Mouse (Mus musculus) megakaryocyte, adult 5-6 weeks (primary cell): ENCODE measurements around the gene Coq8a. TPM values are rescaled to one million over a fixed set of nuclear protein-coding genes. Genes with fewer than 3 reads are reported as not detected.

Experiments
- ATAC-seq: 2 replicates; pipeline ENCODE4 v1.8.0; 2016; ENCODE audit warnings: mild to moderate bottlenecking, inconsistent platforms; ENCODE audit not compliant: poor library complexity, severe bottlenecking
- total RNA-seq, 2 experiments: library from RNA; stranded (forward) in 1 of 2; stranded (reverse) in 1 of 2; fragments of 153-499, 151-499 nt in 1 of 2; fragments of 221-1000, 200-1000 nt in 1 of 2; gene quantifications; 2 replicates each; pipeline versions ENCODE4 v1.2.3 to v1.2.4; 2015 to 2017

The Coq8a gene
- total RNA-seq, 2 experiments from 2014 or later: 0.84 to 1.5 TPM

DNA sequence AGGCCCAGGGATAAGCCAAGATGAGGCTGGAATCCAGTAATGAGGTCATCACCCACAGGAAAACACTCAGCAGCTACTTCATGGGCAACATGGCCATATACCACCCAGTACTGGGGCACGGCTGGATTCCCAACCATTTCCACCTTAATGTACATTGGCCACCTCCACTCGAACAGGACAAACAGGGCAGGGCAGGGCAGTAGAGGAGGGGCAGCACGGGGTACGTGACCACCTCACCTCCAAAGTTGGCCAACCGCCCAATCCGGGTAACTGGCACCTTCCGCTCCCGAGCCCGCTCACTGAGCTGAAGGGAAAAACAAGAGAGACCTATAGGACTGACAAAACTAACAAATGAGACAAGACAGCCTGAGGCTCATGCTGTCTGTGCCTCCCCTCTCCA is 21.1 kb downstream of the Coq8a start:
- no peak for ATAC-seq

DNA sequence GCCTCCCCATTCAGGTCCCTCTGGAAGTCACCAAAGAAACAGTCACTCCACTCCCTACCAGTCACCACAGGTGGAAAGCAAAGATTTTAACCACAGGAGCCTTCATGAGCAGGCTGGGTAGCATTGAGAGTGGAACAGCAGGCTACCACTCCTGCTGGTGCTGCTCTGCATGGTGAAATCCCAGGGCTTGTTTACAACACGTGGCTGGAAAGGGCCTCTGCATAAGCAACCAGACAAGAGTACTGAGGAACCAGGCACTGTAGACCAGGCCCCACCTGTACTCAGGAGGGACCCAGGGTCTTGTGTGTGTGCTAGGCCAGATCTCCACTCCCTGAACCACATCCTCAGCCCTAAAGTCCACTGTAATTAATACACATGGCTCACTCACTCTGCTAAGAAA is 22.6 kb downstream of the Coq8a start:
- ATAC-seq: no peak

DNA sequence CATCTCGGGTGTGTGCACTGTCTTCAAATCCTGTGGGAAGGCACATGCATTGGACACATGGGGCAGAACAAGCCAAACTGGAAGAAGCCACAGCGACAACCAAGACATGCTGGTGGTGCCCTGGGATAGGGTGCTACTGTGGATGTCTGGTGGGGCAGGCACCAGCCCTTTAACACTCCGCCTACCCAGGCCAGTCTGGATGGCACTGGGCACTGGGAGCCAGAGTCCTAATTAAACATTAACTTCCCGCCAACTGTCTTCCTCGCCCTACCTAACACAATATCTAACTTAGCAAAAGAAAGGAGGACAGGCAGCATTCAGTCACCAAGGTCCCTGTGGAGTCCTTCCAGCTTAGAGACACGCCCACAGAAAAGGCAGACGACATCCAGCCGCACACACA is 23.8 kb downstream of the Coq8a start:
- no peak for ATAC-seq

DNA sequence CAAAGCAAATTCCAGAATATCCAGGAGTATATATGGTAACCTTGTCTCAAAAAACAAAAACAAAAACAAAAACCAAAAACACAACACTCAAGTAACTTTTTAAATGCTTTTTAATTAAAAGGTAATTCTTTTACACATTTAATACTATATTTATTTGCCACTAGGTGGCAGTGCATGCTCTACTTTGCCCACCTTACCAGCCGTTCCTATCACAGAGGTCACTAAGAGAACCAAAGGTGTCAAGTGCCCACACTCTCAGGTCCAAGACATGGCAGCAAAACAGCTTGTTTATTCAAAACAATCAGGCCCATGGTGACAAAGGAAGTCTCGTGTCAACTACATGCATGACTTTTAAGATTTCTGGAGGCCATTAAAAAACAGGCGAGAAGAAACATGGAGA is 24.2 kb downstream of the Coq8a start:
- ATAC-seq: peak; percentile 68

DNA sequence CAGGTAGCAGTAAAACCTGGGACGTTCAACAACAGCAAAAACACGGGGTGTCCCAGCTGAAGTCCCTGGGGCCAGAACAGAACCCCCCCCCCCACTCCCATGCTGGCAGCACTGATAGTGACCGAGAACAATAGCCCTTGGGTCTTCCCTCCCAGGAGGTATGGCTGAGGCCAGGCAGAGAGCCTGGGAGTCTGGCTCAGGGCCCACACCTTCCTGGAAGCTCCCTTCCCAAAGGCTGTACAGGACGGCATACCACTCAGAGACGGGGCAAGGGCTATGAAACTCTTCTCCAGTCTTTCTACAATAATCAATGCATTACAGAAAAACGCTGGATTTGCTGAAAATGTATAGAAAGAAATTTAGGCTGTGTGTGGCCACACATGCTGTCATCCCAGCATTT is 24.7 kb downstream of the Coq8a start:
- ATAC-seq: no peak

DNA sequence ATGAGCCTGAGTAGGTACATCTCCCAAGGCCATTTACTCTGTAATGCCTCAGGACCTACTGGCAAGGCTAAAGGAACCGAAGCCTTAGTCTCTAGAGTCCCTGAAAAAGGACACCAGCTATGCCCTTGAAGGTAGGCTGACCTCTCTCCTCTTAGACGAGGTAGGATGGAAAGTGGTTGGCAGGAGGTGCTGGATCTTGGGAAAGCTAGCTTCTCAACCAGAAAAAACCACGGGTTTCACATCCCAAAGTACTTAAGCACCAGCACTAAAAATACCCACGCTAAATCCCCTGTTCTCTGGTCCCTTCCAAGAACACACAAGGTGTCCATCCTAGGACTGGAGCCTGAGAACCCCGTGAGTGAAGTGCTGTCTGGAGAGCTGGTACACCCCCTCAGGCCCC is 26.4 kb downstream of the Coq8a start:
- no peak for ATAC-seq

DNA sequence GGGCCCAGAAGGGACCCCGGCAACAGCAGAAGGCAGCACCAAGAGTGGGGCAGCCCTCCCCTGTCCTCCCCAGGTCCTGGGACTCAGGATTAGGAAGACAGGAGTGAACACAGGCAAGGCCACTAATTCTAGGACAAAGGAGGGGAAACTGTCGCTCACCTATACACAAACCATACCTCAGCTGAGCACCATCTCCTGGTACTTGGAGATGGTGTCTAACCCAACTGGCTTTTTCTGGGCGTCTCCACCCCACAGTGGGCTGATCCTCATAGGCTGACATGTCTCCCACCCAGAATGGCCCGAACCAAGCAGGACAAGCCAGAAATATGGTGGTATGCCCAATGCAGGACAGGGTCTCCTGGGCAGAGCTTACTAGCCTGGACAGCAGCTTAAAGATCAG is 26.8 kb downstream of the Coq8a start:
- no peak for ATAC-seq

DNA sequence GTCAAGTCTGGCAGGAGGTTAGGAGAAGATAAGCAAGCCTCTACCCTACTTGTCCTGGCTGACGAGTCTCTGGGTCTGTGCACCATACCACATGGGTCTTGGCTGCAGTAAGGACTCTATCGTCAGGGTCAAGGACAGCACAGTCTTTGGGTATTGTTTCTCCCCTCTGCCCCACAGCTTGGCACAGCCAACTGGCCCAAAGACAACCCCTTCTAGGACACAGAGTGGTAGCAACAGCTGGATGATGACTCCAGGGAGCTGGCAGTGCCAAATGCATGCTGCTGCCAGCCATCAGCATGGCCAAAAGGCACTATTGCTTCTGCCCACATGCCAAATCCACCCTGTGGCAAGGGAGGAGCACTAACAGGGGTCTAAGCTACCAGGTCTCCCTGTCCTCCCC is 27.5 kb downstream of the Coq8a start:
- no peak for ATAC-seq

DNA sequence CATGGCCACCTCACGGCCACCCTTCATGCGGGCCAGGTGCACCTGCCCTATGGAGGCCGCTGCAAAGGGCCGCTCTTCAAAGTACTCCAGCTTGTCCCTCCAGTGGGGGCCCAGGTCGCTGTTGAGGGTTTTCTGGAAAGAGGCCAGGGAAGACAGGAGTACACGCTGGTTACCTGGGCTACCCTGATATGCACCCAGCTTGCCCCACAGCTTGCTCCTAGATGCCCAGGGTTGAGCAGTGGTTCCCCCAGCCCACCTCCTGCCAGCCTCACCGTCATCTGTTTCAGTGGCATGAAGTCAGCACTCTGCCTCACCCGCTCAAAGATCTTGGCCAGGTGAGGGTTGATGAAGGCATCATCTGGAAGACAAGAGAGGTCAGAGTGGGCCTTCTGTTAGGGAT is 29.3 kb downstream of the Coq8a start:
- no peak for ATAC-seq

DNA sequence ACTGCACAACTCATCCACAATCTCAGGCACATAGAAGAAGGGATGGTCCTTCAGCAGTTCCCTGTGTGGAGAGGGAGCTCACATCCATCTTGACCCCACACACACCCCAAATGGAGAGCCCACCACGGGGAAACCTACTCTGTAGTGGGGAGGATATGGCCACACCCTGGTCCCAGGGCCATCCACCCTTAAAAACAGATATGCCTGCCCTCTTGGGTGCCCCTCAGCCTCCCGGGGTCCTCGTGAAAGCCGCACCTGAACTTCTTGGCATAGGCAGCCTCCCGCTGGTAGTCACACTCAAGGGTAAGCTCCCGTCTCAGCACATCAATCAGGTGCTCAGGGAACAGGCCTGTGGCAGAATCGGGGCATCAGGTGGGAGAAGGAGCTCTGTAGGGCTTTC is 30.2 kb downstream of the Coq8a start:
- no peak for ATAC-seq

DNA sequence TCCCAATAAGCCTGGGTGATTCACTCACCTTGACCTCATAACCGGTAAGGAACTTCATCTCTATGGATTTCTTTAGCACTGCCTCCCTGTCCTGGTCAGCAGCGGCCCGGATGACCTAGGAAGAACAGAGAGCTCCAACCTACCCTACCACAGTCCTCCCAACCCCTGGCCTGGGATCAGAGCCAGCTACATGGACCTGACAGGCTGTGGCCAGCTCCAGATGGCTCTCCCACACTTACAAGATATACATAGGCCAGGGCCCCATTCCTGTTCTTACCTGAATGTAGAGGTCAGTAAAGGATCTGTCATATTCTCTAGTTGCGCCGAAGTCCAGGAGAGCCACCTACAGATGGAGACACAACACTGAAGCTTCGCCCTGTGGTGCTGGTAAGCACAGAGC is 31.1 kb downstream of the Coq8a start:
- no peak for ATAC-seq

DNA sequence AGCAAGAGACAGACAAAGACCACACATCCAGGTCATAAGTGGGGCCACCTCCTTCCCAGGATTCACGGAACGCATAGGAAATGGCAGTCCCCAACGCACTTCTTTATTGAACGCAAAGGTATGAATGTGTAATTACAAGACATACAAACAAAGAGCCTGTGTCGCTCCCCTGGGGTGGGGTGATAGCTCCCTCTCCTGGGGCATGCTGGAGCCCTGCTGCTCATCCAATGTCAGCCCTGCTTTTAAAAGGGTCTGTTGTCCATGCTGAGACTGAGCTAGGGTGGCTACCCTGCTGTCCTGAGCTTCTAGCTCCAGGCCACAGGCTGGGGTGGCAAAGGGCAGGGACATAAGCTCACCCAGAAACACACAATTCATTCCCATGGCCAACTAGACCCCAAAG is 32.9 kb downstream of the Coq8a start:
- no peak for ATAC-seq

DNA sequence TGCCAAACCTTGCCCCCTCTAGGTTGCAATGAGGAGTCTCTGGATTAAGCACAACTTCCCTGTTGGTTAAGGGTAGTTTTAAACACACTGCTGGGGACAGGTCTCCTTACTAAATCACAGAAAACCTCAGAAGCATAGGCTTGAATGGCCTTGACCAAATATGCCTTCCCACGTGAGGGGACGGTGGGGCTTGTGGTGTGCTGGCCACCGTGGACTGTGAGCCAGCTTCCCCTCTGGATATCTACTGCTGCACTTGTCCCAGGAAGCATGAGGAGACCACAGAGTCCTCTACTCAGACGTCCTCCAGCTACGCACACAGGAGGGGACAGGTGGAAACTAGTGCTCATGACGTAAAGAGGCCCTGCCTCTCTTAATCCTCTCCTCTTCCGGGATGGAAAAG is 36.4 kb downstream of the Coq8a start:
- no peak for ATAC-seq

DNA sequence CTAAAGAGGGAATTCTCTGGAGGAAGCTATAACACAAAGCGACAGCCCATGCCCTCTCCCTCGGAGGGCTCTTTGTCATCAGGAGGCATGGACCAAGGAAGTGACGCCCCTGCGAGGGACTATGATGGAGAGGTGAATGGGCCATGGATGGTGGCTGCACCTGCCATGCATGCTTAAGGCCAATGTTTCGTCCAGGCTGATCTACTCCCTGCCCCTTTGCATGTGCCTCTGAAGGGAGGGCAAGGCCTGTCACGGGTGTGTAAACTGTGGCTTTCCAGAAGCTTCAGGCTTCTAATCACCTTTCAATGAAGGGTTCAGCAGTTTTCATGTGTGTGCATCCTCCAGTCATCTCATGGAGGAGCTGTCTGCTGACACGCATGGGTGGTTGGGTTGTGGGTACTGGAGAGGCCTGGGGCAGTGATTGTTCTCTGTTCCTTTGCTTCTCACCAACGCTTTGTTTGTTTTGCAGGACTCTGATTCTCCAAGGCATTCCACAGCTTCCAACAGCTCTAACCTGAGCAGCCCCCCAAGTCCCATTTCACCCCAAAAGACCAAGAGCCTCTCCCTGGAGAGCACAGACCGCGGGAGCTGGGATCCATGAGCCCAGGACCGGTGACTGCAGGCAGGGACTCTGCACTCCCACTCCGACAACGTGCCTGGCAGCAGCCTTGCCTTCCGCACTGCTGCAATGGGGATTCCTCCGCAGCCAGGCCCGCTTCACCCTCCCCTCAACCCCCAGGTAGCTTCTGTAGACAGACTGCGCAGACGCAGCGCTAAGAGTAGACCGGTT is 37.6 kb downstream of the Coq8a start:
- ATAC-seq: no peak

DNA sequence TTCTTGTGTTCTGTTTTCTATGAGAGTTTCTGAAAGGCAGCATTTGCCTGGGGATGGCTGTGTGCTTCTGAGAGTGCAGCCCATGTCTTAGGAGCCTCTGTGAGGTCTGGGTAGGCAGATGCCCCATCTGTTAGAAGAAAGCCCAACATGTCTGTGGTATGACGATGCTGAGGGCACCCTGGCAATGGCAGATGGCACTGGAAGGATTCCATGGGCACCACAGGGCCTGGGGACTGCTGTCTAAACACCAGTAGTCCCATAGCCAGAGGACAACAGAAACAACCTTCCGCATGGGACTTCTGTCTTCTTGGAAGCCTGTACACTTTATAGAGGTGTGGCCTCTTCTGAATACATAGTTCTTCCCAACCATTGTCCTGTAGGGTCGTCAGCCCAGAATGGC is 38.2 kb downstream of the Coq8a start:
- no peak for ATAC-seq

DNA sequence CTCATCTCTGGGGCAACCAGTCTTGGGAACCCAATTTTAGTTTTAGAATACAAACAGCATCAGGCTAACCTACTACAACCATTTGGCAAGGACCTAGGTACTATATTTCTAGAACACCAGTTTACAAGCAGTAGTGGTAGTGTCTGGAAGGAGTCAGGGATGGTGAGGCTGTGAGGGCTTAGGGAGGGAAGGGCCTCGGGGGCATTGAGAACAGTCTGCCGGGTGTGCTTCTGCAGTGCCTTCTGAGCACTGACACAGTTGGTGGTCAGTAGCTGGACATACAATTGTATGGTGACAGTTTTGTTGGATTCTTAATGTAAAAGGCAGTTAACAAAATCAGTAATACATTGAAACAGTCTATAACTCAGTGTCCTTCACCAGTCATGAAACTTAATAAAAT is 38.9 kb downstream of the Coq8a start:
- no peak for ATAC-seq

DNA sequence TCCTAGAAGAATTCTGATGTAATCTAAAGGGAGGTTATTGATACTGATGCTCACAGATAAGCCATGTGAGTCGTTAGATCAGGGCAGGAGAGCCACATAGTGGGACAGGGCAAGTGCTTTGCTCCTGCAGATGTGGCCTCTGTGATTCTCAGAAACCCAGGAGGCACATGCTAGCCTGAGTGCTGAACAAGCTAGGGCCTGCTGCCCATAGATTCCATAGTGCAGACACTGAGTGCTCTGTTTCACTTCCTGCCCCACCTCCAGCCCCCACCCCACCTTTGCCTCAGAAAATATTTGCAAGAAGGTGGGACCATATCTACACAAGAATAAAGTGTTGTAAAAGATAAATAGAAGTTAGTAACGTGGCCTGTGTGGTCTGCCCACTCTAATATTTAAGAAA is 40.8 kb downstream of the Coq8a start:
- ATAC-seq: no peak

DNA sequence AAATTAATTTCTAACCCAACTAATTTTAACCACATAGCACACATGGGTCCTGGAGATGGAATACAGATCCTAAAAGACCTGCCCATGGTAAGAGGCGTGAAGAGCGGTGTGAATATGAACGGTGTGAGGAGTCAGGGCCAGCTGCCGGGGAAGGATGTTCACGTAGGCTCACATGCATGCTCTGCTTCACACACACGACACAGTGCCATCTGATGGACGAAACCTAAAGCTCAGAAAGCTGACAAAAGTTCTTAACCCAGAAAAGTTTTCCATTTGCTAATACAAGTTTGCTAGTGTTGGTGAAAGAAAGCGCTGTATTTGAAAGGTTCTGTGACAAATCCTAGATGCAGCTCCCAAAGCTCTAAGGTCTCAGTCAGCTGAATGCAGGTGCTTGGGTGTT is 48.2 kb downstream of the Coq8a start:
- no peak for ATAC-seq

DNA sequence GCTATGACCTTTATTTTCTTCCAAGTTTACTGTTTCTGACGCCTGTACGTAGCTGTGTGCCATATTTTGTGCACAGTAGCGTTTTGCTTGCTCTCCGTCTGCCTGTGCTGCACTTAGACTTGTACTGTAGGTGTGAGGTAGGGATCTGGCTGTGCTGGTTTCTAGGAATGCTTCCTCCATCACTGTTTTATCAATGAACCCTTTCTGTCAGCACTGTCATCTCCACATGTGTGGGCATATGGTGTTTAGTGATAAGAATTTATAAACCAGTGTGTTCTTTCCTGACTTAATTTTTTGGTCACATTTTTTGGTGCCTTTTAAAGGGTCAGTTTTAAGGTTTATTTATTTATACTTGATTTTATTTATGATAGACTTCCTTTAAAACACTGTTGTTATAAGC is 50.8 kb downstream of the Coq8a start:
- ATAC-seq: no peak

DNA sequence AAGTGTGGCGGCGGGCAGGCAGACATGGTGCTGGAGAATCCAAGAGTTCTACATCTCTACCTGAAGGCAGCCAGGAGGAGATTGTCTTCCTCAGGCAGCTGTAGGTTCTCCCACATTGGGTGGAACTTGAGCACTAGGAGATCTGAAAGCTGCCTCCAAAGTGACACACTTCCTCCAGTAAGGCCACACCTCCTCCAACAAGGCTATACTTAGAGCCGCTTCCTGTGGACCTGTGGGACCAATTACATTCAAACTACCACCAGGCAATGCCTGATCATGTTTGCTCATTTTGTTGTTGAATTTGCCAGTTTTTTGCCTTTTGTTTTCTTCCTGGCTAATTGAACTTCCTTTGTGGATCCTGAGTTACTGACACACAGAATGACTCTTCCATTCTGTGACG is 51.4 kb downstream of the Coq8a start:
- peak; percentile 59 for ATAC-seq

DNA sequence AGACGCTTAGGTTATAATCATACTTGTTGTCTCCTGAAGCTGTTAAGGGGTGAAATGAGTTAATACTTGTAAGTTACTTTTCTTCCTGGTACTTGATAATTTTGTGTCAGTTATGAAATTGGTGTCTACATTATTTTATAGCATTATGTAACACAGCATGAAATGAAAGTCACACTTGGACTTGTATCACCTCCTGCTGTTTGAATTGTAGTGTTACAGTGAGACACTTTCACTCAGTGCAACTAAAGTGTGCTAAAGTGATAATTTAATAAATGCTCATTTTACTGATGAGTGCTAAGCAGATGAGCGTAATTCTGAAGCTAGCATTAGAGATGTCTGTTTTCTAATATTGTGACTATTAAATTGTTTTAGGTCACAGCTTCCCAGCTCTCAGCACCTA is 58.4 kb downstream of the Coq8a start:
- no peak for ATAC-seq

DNA sequence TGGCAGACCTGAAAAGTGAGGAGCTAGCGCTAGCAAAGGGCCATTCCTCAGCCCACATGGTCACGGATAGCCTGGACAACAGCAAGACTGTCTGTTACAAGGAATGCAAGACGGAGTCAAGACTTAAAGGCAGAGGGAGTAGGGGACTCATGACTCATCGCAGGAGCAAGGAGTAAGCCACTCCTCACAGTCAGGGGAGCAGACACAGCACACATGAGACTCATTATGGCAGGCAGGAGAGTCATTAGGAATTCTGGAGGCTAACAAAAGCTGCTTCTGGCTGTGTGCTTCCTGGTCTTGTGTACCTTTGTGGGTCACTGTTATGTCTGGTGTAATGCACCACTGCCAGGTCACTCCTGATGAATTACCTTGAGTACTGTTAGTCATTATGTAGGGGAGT is 60.2 kb downstream of the Coq8a start:
- no peak for ATAC-seq

DNA sequence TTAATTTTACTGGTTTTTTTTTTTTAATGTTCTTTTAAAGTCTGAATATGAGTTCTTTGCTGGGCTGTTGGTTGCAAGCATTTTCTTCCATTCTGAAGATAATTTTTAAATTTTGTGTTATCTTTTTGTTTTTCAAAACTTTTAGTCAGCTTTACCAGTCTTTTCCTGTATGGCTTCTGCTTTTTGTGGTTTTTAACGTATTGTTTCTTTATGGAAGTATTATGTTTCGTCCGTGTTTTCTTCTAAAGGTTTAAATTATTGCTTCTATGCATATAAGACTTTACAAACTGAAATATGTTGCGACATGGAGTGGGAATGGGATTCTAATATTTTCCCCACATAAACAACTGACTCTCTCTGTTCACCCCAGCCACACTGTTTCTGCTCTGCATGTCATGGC is 67.2 kb downstream of the Coq8a start:
- no peak for ATAC-seq
